Mouse (Mus musculus): ENCODE data around the gene Znrf1. TPM values are rescaled to one million over a fixed set of nuclear protein-coding genes. Genes with fewer than 3 reads are reported as not detected.
"Not testable (repeated sequence)": the region's sequence is repeated elsewhere in the genome, so short reads cannot be mapped to it uniquely, and the experiment has no call there.

Gene Znrf1
- polyA plus RNA-seq (2015; fragmentation: Nextera tagmentation; extraction: Ambion mirVana): 3.6 and 4.8 TPM in 2 replicates

GRCm38 (mm10) chr8:111536031-111536977 is at the start of gene Znrf1:
Znrf1 (plus strand) TSS chr8:111536097.
- ATAC-seq (ENCODE audit: low read depth): peak; percentile 83
- H3K36me3 ChIP-seq (ENCODE audit: control insufficient read depth, insufficient read depth): no peaks in the 10 kb centered on the region
- peak within 1 kb of the TSS; percentile 99 for H3K4me2 ChIP-seq (ENCODE audit: low read depth, low read length)
- peak within 1 kb of the TSS; percentile 78 for H3K4me3 ChIP-seq (ENCODE audit: low read depth, low read length)
- no peaks in the 10 kb centered on the region for H3K9me3 ChIP-seq (replicated peaks; ENCODE audit: control insufficient read depth, low read length)
- peak within 1 kb of the TSS; percentile 82 for H3K9ac ChIP-seq (ENCODE audit: low read depth, low read length)
- no peaks in the 10 kb centered on the region for H3K27me3 ChIP-seq (ENCODE audit: control insufficient read depth, insufficient read depth, low read depth, low read length)
- peaks cover 21% of the 10 kb centered on the region for H3K4me1 ChIP-seq (ENCODE audit: control insufficient read depth, low read depth, low read length)
- H3K27ac ChIP-seq (ENCODE audit: low read length): peak within 1 kb of the TSS; percentile 67
- WGBS (ENCODE audit: insufficient replicate concordance): under 1% methylated on average over 57 of the region's 100 CpGs

DNA sequence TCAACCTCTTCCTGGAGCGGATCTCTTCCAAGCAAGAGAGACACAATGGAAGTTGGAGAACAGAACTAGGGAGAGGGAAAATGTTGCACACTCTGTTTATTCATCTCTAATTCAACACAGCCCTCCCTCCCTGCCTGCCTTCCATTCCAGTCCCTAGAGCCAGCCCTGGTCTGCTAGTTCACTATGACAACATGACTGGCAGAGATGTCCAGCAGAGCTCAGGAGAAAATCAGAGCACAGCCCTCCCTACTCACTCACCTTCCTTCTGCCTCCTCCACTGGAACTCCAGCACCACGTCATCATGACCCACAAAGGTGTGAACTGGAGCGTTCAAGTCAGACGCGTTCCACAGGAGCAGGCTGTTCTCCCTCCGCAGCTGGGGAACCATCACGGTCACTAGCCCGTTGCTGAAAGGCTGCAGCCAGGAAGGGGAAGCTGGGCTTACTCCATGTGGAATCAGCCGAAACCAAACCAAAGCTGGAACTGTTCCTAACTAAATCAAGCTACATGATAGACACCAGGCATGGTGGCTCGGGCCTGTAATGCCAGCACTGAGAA is 45.8 kb upstream of the Znrf1 start:
- no peaks in the 10 kb centered on the region; the same call in 1 of the 2 replicates for H3K36me3 ChIP-seq (ENCODE audit: control insufficient read depth, insufficient read depth)
- no peak overlapping the region for H3K4me3 ChIP-seq (ENCODE audit: low read depth, low read length)
- no peaks in the 10 kb centered on the region for H3K9me3 ChIP-seq (replicated peaks; ENCODE audit: control insufficient read depth, low read length)
- no peaks in the 10 kb centered on the region for H3K27me3 ChIP-seq (ENCODE audit: control insufficient read depth, insufficient read depth, low read depth, low read length)
- no peak for ATAC-seq (ENCODE audit: low read depth)
- H3K9ac ChIP-seq (ENCODE audit: low read depth, low read length): no peak overlapping the region
- no peak overlapping the region for H3K27ac ChIP-seq (ENCODE audit: low read length)
- H3K4me2 ChIP-seq (ENCODE audit: low read depth, low read length): no peak overlapping the region
- H3K4me1 ChIP-seq (ENCODE audit: control insufficient read depth, low read depth, low read length): no peaks in the 10 kb centered on the region
- WGBS (ENCODE audit: insufficient replicate concordance): 82% methylated on average over 10 of the region's 10 CpGs

DNA sequence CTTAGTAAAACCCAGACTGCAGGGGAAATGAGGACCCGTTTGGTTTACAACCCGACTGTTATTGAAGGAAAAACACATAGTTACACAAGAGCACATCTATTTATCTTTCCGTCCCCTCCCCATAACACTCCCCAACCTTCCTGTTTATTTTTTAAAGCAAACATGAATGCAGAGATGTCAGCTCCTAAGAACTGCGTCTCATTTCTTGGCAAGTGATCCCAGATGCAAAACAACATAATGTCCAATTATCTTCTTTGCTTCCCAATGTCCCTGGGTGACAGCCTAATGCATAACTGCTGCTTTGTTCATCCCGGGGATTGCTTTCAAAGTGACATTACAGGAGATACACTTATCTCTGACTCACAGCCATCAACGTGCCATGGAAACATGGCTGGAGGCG is 44.7 kb upstream of the Znrf1 start:
- no peaks in the 10 kb centered on the region for H3K9me3 ChIP-seq (replicated peaks; ENCODE audit: control insufficient read depth, low read length)
- no peaks in the 10 kb centered on the region for H3K27me3 ChIP-seq (ENCODE audit: control insufficient read depth, insufficient read depth, low read depth, low read length)
- no peak overlapping the region for H3K27ac ChIP-seq (ENCODE audit: low read length)
- H3K4me2 ChIP-seq (ENCODE audit: low read depth, low read length): no peak overlapping the region
- 59% methylated on average over 7 of the region's 7 CpGs for WGBS (ENCODE audit: insufficient replicate concordance)
- H3K4me1 ChIP-seq (ENCODE audit: control insufficient read depth, low read depth, low read length): no peaks in the 10 kb centered on the region
- H3K4me3 ChIP-seq (ENCODE audit: low read depth, low read length): no peak overlapping the region
- H3K9ac ChIP-seq (ENCODE audit: low read depth, low read length): no peak overlapping the region
- ATAC-seq (ENCODE audit: low read depth): no peak
- H3K36me3 ChIP-seq (ENCODE audit: control insufficient read depth, insufficient read depth): no peaks in the 10 kb centered on the region; the same call in 1 of the 2 replicates

GRCm38 (mm10) chr8:111492508-111492907 is 43.4 kb upstream of the Znrf1 start:
- H3K4me2 ChIP-seq (ENCODE audit: low read depth, low read length): no peak overlapping the region
- no peak for ATAC-seq (ENCODE audit: low read depth)
- H3K9me3 ChIP-seq (replicated peaks; ENCODE audit: control insufficient read depth, low read length): no peaks in the 10 kb centered on the region
- 78% methylated on average over 9 of the region's 9 CpGs for WGBS (ENCODE audit: insufficient replicate concordance)
- no peaks in the 10 kb centered on the region for H3K36me3 ChIP-seq (ENCODE audit: control insufficient read depth, insufficient read depth)
- no peak overlapping the region for H3K9ac ChIP-seq (ENCODE audit: low read depth, low read length)
- no peaks in the 10 kb centered on the region for H3K4me1 ChIP-seq (ENCODE audit: control insufficient read depth, low read depth, low read length)
- no peaks in the 10 kb centered on the region for H3K27me3 ChIP-seq (ENCODE audit: control insufficient read depth, insufficient read depth, low read depth, low read length)
- no peak overlapping the region for H3K27ac ChIP-seq (ENCODE audit: low read length)
- H3K4me3 ChIP-seq (ENCODE audit: low read depth, low read length): no peak overlapping the region

DNA sequence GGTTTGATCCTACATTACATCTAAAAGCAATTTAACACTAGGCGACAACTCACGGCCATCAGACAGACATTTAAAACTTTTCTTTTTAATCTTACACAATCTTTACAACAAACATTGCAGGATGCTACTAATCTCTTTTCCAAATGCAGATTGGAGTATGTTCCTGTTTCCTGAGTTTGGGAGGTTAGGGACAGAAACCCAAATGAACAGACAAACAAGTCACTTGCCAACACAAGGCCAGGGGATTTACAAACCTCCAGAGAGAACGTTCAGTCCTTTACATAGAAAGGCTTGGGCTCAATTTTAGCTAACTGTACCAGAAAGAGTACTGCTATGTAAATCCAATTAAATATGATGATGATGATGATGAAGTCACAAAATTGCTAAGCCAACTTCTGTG is 42.7 kb upstream of the Znrf1 start:
- Histone ChIP-seq H3K4me1 (ENCODE audit: control insufficient read depth, low read depth, low read length) (no peaks in the 10 kb centered on the region), H3K27ac (ENCODE audit: low read length) (no peak overlapping the region), H3K9me3 (replicated peaks; ENCODE audit: control insufficient read depth, low read length) (no peaks in the 10 kb centered on the region), H3K36me3 (ENCODE audit: control insufficient read depth, insufficient read depth) (no peaks in the 10 kb centered on the region), H3K4me3 (ENCODE audit: low read depth, low read length) (no peak overlapping the region), H3K27me3 (ENCODE audit: control insufficient read depth, insufficient read depth, low read depth, low read length) (no peaks in the 10 kb centered on the region), H3K9ac (ENCODE audit: low read depth, low read length) (no peak overlapping the region), H3K4me2 (ENCODE audit: low read depth, low read length) (no peak overlapping the region)
- WGBS (ENCODE audit: insufficient replicate concordance): 83% methylated on average over 3 of the region's 3 CpGs
- ATAC-seq (ENCODE audit: low read depth): no peak

DNA sequence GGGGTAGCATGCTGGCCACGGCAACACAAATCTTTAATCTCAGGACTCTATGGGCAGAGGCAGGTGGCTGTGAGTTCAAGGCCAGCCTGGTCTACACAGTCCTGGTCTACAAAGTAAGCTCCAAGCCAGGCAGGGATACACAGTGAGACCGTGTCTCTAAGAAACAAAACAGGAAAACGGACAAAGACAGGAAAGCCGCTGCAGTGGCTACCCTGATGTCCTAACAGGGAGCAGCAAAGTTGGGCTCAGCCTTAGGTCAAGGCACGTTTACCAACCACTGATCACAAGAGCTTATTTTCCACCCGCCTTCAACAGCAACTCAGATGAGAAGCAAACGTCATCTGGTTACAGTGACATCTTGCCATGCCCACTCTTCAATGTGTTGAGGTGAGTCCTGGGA is 39.6 kb upstream of the Znrf1 start:
- ATAC-seq (ENCODE audit: low read depth): no peak; the same call in 1 of the 2 replicates
- no peak overlapping the region for H3K9ac ChIP-seq (ENCODE audit: low read depth, low read length)
- H3K27me3 ChIP-seq (ENCODE audit: control insufficient read depth, insufficient read depth, low read depth, low read length): no peaks in the 10 kb centered on the region
- no peaks in the 10 kb centered on the region for H3K9me3 ChIP-seq (replicated peaks; ENCODE audit: control insufficient read depth, low read length)
- H3K4me2 ChIP-seq (ENCODE audit: low read depth, low read length): no peak overlapping the region
- no peaks in the 10 kb centered on the region for H3K4me1 ChIP-seq (ENCODE audit: control insufficient read depth, low read depth, low read length)
- no peak overlapping the region for H3K27ac ChIP-seq (ENCODE audit: low read length)
- WGBS (ENCODE audit: insufficient replicate concordance): 72% methylated on average over 7 of the region's 7 CpGs
- no peaks in the 10 kb centered on the region for H3K36me3 ChIP-seq (ENCODE audit: control insufficient read depth, insufficient read depth)
- H3K4me3 ChIP-seq (ENCODE audit: low read depth, low read length): no peak overlapping the region

- not testable (repeated sequence) for H3K27me3 ChIP-seq (ENCODE audit: control insufficient read depth, insufficient read depth, low read depth, low read length); H3K27ac ChIP-seq (ENCODE audit: low read length); H3K4me3 ChIP-seq (ENCODE audit: low read depth, low read length); H3K4me2 ChIP-seq (ENCODE audit: low read depth, low read length); H3K9me3 ChIP-seq (replicated peaks; ENCODE audit: control insufficient read depth, low read length); H3K36me3 ChIP-seq (ENCODE audit: control insufficient read depth, insufficient read depth); H3K4me1 ChIP-seq (ENCODE audit: control insufficient read depth, low read depth, low read length); H3K9ac ChIP-seq (ENCODE audit: low read depth, low read length); ATAC-seq (ENCODE audit: low read depth)
- 47% methylated on average over 4 of the region's 6 CpGs for WGBS (ENCODE audit: insufficient replicate concordance)
Observed at GRCm38 (mm10) chr8:111498249-111498648, 37.6 kb upstream of the Znrf1 start.

- WGBS (ENCODE audit: insufficient replicate concordance): 53% methylated on average over 11 of the region's 11 CpGs
- H3K4me2 ChIP-seq (ENCODE audit: low read depth, low read length): no peak overlapping the region
- H3K4me3 ChIP-seq (ENCODE audit: low read depth, low read length): no peak overlapping the region
- H3K4me1 ChIP-seq (ENCODE audit: control insufficient read depth, low read depth, low read length): no peaks in the 10 kb centered on the region
- H3K36me3 ChIP-seq (ENCODE audit: control insufficient read depth, insufficient read depth): no peaks in the 10 kb centered on the region
- H3K27ac ChIP-seq (ENCODE audit: low read length): no peak overlapping the region
- no peak overlapping the region for H3K9ac ChIP-seq (ENCODE audit: low read depth, low read length)
- no peaks in the 10 kb centered on the region for H3K27me3 ChIP-seq (ENCODE audit: control insufficient read depth, insufficient read depth, low read depth, low read length)
- ATAC-seq (ENCODE audit: low read depth): no peak
- H3K9me3 ChIP-seq (replicated peaks; ENCODE audit: control insufficient read depth, low read length): no peaks in the 10 kb centered on the region
Observed at GRCm38 (mm10) chr8:111501724-111502464, 34.0 kb upstream of the Znrf1 start.
